Mouse (Mus musculus): ENCODE measurements around the gene Ric8a.

- TF ChIP-seq CTCF (IDR thresholded peaks at IDR 0.05; ENCODE audit: extremely low read depth, insufficient read depth, insufficient read length, insufficient replicate concordance) = no peak
- no peak for TF ChIP-seq POLR2A (IDR thresholded peaks at IDR 0.05; ENCODE audit: low read depth, low read length)
Observed at GRCm38 (mm10) chr7:140828171-140828881, 28.4 kb upstream of the Ric8a start.
